Mouse (Mus musculus): ENCODE measurements around the gene Ei24. TPM values are rescaled to one million over a fixed set of nuclear protein-coding genes. Genes with fewer than 3 reads are reported as not detected.

Gene Ei24
- total RNA-seq (2021), result 10 to 100 TPM; 69.0 to 73.0 TPM
- long read RNA-seq, experiment 1, transcript Ei24-201 (11 exons, 2,220 nt), result major isoform, 40 of 54 reads
- long read RNA-seq, experiment 1, partial matches to known transcripts, result 1 of 54 reads
- long read RNA-seq, experiment 1, other reads (novel, unspliced or antisense), result 12 of 54 reads
- long read RNA-seq, experiment 2, transcript Ei24-201 (11 exons, 2,220 nt), result major isoform, 47 of 64 reads
- long read RNA-seq, experiment 2, partial matches to known transcripts, result 4 of 64 reads
- long read RNA-seq, experiment 2, other reads (novel, unspliced or antisense), result 12 of 64 reads

GRCm38 (mm10) chr9:36796781-36797555 is at the start of gene Ei24:
Gene Ei24 (minus strand): TSS chr9:36797393.
- intact Hi-C loops (cut with DNase I), result no loop called here
- peak; percentile 91 to 96 for DNase-seq

- DNase-seq, result no peak
- intact Hi-C loops (cut with DNase I), result no loop called here
These were observed 49.2 kb upstream of the Ei24 start for GRCm38 (mm10) chr9:36846346-36846745.

GRCm38 (mm10) chr9:36833914-36834313 is 36.7 kb upstream of the Ei24 start:
- intact Hi-C loops (cut with DNase I), result no loop called here
- DNase-seq, result no peak

- intact Hi-C loops (cut with DNase I), result no loop called here
- DNase-seq, result peak in 1 of 2 experiments; percentile 17
These were observed 36.1 kb upstream of the Ei24 start for GRCm38 (mm10) chr9:36833043-36833881.

- peak; percentile 26 to 46 for DNase-seq
- intact Hi-C loops (cut with DNase I), result no loop called here
These were observed 35.3 kb upstream of the Ei24 start for GRCm38 (mm10) chr9:36832529-36832928.

- no peak for DNase-seq
- intact Hi-C loops (cut with DNase I), result no loop called here
These were observed 34.2 kb upstream of the Ei24 start for GRCm38 (mm10) chr9:36831401-36831800.

GRCm38 (mm10) chr9:36826612-36827363 is 29.6 kb upstream of the Ei24 start:
- intact Hi-C loops (cut with DNase I), result no loop called here
- DNase-seq, result no peak

- intact Hi-C loops (cut with DNase I), result no loop called here
- no peak for DNase-seq
These were observed 24.8 kb upstream of the Ei24 start for GRCm38 (mm10) chr9:36822024-36822423.

- intact Hi-C loops (cut with DNase I), result no loop called here
- no peak for DNase-seq
These were observed 24.4 kb upstream of the Ei24 start, which contains the start of gene Fez1 for GRCm38 (mm10) chr9:36821644-36822000. Gene Fez1 (plus strand): TSS chr9:36821864.

- intact Hi-C loops (cut with DNase I), result no loop called here
- DNase-seq, result no peak
These were observed 23.9 kb upstream of the Ei24 start for GRCm38 (mm10) chr9:36820969-36821643.

- DNase-seq, result no peak
- intact Hi-C loops (cut with DNase I), result no loop called here
These were observed 21.7 kb upstream of the Ei24 start for GRCm38 (mm10) chr9:36818905-36819304.

- intact Hi-C loops (cut with DNase I), result no loop called here
- DNase-seq, result no peak
These were observed 17.3 kb upstream of the Ei24 start for GRCm38 (mm10) chr9:36814486-36814885.

GRCm38 (mm10) chr9:36808126-36808785 is 11.1 kb upstream of the Ei24 start:
- intact Hi-C loops (cut with DNase I), result no loop called here
- DNase-seq, result no peak

- intact Hi-C loops (cut with DNase I), result no loop called here
- no peak for DNase-seq
These were observed 8.2 kb upstream of the Ei24 start for GRCm38 (mm10) chr9:36805256-36805975.

- intact Hi-C loops (cut with DNase I), result no loop called here
- DNase-seq, result no peak
These were observed 6.7 kb upstream of the Ei24 start for GRCm38 (mm10) chr9:36803926-36804325.

GRCm38 (mm10) chr9:36803386-36803785 is 6.2 kb upstream of the Ei24 start:
- no peak for DNase-seq
- intact Hi-C loops (cut with DNase I), result no loop called here

- DNase-seq, result no peak
- intact Hi-C loops (cut with DNase I), result no loop called here
These were observed 5.8 kb upstream of the Ei24 start for GRCm38 (mm10) chr9:36802951-36803350.

GRCm38 (mm10) chr9:36801961-36802360 is 4.8 kb upstream of the Ei24 start:
- no peak for DNase-seq
- intact Hi-C loops (cut with DNase I), result no loop called here

GRCm38 (mm10) chr9:36796224-36796623 is 969 bp downstream of the Ei24 start:
- intact Hi-C loops (cut with DNase I), result no loop called here
- no peak for DNase-seq

Measured in gastrocnemius, postnatal 36 days (tissue).